Mouse (Mus musculus) layer of hippocampus, adult 8-10 months (tissue): ENCODE measurements around the gene Neto2. TPM values are rescaled to one million over a fixed set of nuclear protein-coding genes. Genes with fewer than 3 reads are reported as not detected.
A peak's percentile ranks its signal among the peaks of the same experiment; 100 is the strongest.
"Not testable (repeated sequence)": the region's sequence is repeated elsewhere in the genome, so short reads cannot be mapped to it uniquely, and the experiment has no call there.

Experiments
- DNase-seq, 2 experiments: peaks; one replicate each; pipeline ENCODE4 v3.0.0; 2022; ENCODE audit warnings: low spot score in 2 of 2
- total RNA-seq, 4 experiments: library from RNA; stranded (reverse); gene quantifications; 2 replicates each; pipeline ENCODE4 v1.2.4; 2022

The Neto2 gene
- 10 to 100 TPM; 35.0 to 44.8 (median 39.6) TPM for total RNA-seq

- DNase-seq = peak; percentile 46 to 64
Observed at GRCm38 (mm10) chr8:85700751-85701351, at the start of gene Neto2. Neto2 (minus strand) TSS chr8:85700924.

GRCm38 (mm10) chr8:85745053-85745452 lies 44.3 kb upstream of the Neto2 start:
- no peak for DNase-seq

- DNase-seq = no peak
Observed at GRCm38 (mm10) chr8:85730545-85730944, 29.8 kb upstream of the Neto2 start.

GRCm38 (mm10) chr8:85717271-85717670 lies 16.5 kb upstream of the Neto2 start:
- DNase-seq = no peak

GRCm38 (mm10) chr8:85716696-85717095 lies 16.0 kb upstream of the Neto2 start:
- no peak for DNase-seq

- no peak for DNase-seq
Observed at GRCm38 (mm10) chr8:85706988-85707387, 6.3 kb upstream of the Neto2 start.

- peak; percentile 6 to 49 for DNase-seq
Observed at GRCm38 (mm10) chr8:85700101-85700750, 498 bp downstream of the Neto2 start.

- DNase-seq = peak; percentile 36 to 61
Observed at GRCm38 (mm10) chr8:85699051-85699450, 1.7 kb downstream of the Neto2 start.

- no peak for DNase-seq
Observed at GRCm38 (mm10) chr8:85665146-85665545, 35.6 kb downstream of the Neto2 start.

- DNase-seq = peak in 1 of 2 experiments; percentile 42
Observed at GRCm38 (mm10) chr8:85661995-85662394, 38.7 kb downstream of the Neto2 start.

GRCm38 (mm10) chr8:85651201-85651600 lies 49.5 kb downstream of the Neto2 start:
- DNase-seq = no peak

- DNase-seq = no peak
Observed at GRCm38 (mm10) chr8:85648553-85648952, 52.2 kb downstream of the Neto2 start.

- DNase-seq = no peak
Observed at GRCm38 (mm10) chr8:85644921-85645665, 55.6 kb downstream of the Neto2 start.

- DNase-seq = no peak
Observed at GRCm38 (mm10) chr8:85624450-85624849, 76.3 kb downstream of the Neto2 start.

- no peak for DNase-seq
Observed at GRCm38 (mm10) chr8:85623246-85623645, 77.5 kb downstream of the Neto2 start.

GRCm38 (mm10) chr8:85618789-85619188 lies 81.9 kb downstream of the Neto2 start:
- no peak for DNase-seq

GRCm38 (mm10) chr8:85617125-85617524 lies 83.6 kb downstream of the Neto2 start:
- not testable (repeated sequence) for DNase-seq

- no peak for DNase-seq
Observed at GRCm38 (mm10) chr8:85608836-85609235, 91.9 kb downstream of the Neto2 start.

GRCm38 (mm10) chr8:85607804-85608203 lies 92.9 kb downstream of the Neto2 start:
- no peak for DNase-seq

GRCm38 (mm10) chr8:85606974-85607373 lies 93.8 kb downstream of the Neto2 start:
- DNase-seq = no peak

GRCm38 (mm10) chr8:85606561-85606960 lies 94.2 kb downstream of the Neto2 start:
- DNase-seq = no peak

GRCm38 (mm10) chr8:85604201-85604600 lies 96.5 kb downstream of the Neto2 start:
- DNase-seq = no peak
